Mouse (Mus musculus): Measurements from ENCODE around the gene 4921517D22Rik. TPM values are rescaled to one million over a fixed set of nuclear protein-coding genes. Genes with fewer than 3 reads are reported as not detected.

The 4921517D22Rik gene
- not detected in 2 replicates for polyA plus RNA-seq (2012)

GRCm38 (mm10) chr13:59694008-59694407 is at the start of gene 4921517D22Rik:
Gene 4921517D22Rik, minus strand, starts transcription at chr13:59694108.

GRCm38 (mm10) chr13:59731652-59732051 is 37.7 kb upstream of the 4921517D22Rik start, which contains the start of gene Spata31d1d:
Gene Spata31d1d, minus strand, starts transcription at chr13:59731752.

DNA sequence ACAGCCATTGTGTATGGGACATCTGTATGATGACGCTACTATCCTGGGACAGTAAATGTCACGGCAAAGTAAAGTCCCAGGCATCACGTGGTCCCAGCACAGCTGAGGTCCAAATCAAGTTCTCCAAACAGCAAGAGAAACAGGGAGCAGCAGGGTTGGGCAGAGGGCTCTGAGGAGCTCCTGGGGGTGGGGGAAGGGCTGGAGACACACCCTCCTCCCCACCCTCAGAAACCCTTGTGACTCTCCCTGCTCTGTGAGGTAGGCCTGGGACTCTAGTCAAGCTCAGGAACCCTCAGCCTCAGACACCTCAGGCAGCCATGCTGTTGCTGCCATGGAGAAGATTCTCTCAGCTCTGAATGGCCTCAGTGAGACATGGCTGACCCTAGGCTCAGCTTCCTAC is 18.1 kb upstream of the 4921517D22Rik start, which contains the start of gene Spata31d1b:
Gene Spata31d1b, plus strand, starts transcription at position 301 of the 400 bp plus-strand sequence.

GRCm38 (mm10) chr13:59710230-59710629 is 16.3 kb upstream of the 4921517D22Rik start, which contains the start of gene Spata31d1a:
Gene Spata31d1a, minus strand, starts transcription at chr13:59710330.

DNA sequence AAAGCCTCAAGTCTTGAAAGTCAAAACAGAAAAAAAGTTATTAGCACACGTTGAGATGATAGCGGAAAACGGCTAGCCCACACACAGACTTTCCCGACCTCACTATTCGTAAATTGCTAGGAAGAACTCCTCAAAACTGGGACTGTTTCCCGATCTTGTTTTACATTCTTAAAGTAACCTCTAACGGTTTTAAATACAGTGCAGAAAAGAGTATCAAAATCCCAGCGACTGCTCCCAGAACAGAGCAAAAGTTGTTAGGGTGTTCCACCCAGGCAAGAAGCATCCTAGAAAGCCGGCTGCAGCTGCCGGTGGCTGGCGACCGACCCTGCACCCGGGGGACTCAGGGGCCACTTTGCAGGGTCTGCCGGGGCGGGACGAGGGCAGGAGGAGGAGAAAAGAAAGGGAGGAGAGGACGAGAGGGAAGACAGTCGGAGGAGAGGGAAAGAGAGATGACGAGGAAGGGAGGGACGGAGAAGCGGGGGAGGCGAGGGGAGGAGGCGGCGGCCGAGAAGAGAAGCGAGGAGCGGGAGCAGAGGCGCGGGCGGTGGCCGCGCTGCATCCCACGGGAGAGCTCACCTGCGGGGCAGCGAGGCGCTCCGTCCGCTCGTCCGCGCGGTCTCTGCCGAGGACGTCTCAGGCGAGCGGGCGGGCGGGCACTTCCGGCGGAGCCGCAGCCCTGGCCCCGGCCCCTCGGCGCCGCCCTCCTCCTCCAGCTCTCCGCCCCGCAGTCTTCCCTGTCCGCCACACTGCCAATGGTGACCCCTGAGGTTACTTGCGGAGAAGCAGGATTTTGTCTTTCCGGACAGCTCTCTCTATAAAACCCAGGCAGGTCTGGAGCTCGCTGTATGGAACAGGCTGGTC is 18.5 kb downstream of the 4921517D22Rik start, which contains the start of gene Golm1:
Gene Golm1, minus strand, starts transcription at position 661 of the 861 bp plus-strand sequence.

Other genes with a start within 250 kb of the 4921517D22Rik start
- 4.1 and 4.8 TPM in 2 replicates for gene Agtpbp1, start 108.9 kb downstream of the 4921517D22Rik start, polyA plus RNA-seq (2012)
- gene Naa35, start 108.8 kb downstream of the 4921517D22Rik start, polyA plus RNA-seq (2012), result 4.7 and 6.1 TPM in 2 replicates
- gene Golm1, start 18.3 kb downstream of the 4921517D22Rik start, polyA plus RNA-seq (2012), result 6.5 and 10.1 TPM in 2 replicates
- 0.03 TPM in 1 of 2 replicates, not detected in the other for gene Spata31d1a, start 16.2 kb upstream of the 4921517D22Rik start, polyA plus RNA-seq (2012)
- gene Spata31d1b, start 18.2 kb upstream of the 4921517D22Rik start, polyA plus RNA-seq (2012), result not detected in 2 replicates
- 0.05 and 0.09 TPM in 2 replicates for gene Spata31d1d, start 37.6 kb upstream of the 4921517D22Rik start, polyA plus RNA-seq (2012)
- 0.05 and 0.16 TPM in 2 replicates for gene 1700014D04Rik, start 52.6 kb upstream of the 4921517D22Rik start, polyA plus RNA-seq (2012)
- 67.3 and 70.4 TPM in 2 replicates for gene Isca1, start 75.7 kb upstream of the 4921517D22Rik start, polyA plus RNA-seq (2012)
- 52.3 and 96.1 TPM in 2 replicates for gene Gm49354, start 88.1 kb upstream of the 4921517D22Rik start, polyA plus RNA-seq (2012)
- 65.8 and 88.8 TPM in 2 replicates for gene Tut7, start 129.0 kb upstream of the 4921517D22Rik start, polyA plus RNA-seq (2012)